Mouse (Mus musculus) embryonic facial prominence, embryonic 14.5 days (tissue): ENCODE data around the gene Gm3776. TPM values are rescaled to one million over a fixed set of nuclear protein-coding genes. Genes with fewer than 3 reads are reported as not detected.
"Not testable (repeated sequence)": the region's sequence is repeated elsewhere in the genome, so short reads cannot be mapped to it uniquely, and the experiment has no call there.

Experiments used
- ATAC-seq: fragments of 200-750 bp; cut with Nextera tagmentation; 2 replicates; pipeline ENCODE4 v1.8.0; 2017; ENCODE audit warnings: low read depth, moderate number of reproducible peaks, moderate TSS enrichment
- DNase-seq: peaks from one replicate; pipeline ENCODE4 v3.0.0-alpha.2; 2015; ENCODE audit warnings: low spot score
- H3K27ac ChIP-seq: fragments of 300-500 bp; sonication (generic); replicated peaks from 2 replicates; pipeline ENCODE4 v1.5.1; 2014; ENCODE audit warnings: low read depth, mild to moderate bottlenecking, low read length, moderate library complexity
- H3K27me3 ChIP-seq: fragments of 300-500 bp; sonication (generic); replicated peaks from 2 replicates; pipeline ENCODE4 v1.6.1; 2014; ENCODE audit warnings: low read length; ENCODE audit not compliant: control insufficient read depth, insufficient read depth
- H3K36me3 ChIP-seq: fragments of 300-500 bp; sonication (generic); 2 replicates; pipeline ENCODE4 v1.6.1; 2014; ENCODE audit warnings: low read length, mixed read lengths; ENCODE audit not compliant: control insufficient read depth, insufficient read depth
- H3K4me1 ChIP-seq: fragments of 300-500 bp; sonication (generic); 2 replicates; pipeline ENCODE4 v1.6.1; 2014; ENCODE audit warnings: antibody characterized with exemption, low read length; ENCODE audit not compliant: control insufficient read depth, insufficient read depth
- H3K4me2 ChIP-seq: fragments of 300-500 bp; sonication (generic); 2 replicates; pipeline ENCODE4 v1.6.1; 2014; ENCODE audit warnings: low read depth, mild to moderate bottlenecking, low read length, moderate library complexity, mixed read lengths
- H3K4me3 ChIP-seq: fragments of 300-500 bp; sonication (generic); 2 replicates; pipeline ENCODE4 v1.5.1; 2014; ENCODE audit warnings: low read depth, mild to moderate bottlenecking, low read length
- H3K9ac ChIP-seq: fragments of 300-500 bp; sonication (generic); 2 replicates; pipeline ENCODE4 v1.6.1; 2014; ENCODE audit warnings: low read depth, mild to moderate bottlenecking, low read length, moderate library complexity, mixed read lengths
- H3K9me3 ChIP-seq: fragments of 300-500 bp; sonication (generic); 2 replicates; pipeline ENCODE4 v1.6.1; 2016; ENCODE audit warnings: low read length; ENCODE audit not compliant: control insufficient read depth
- WGBS: fragments of 180-500 bp; shearing (Covaris S2); extraction: QIAGEN DNeasy Blood & Tissue Kit; methylation state at CpG from one replicate; pipeline ENCODE4 v1.1.7; 2014; 5-methylcytosine and 5-hydroxymethylcytosine counted together
- polyA plus RNA-seq: library from polyadenylated mRNA; unstranded; fragments of >200 nt; fragmentation: Nextera tagmentation; extraction: Ambion mirVana; gene quantifications from 2 replicates; pipeline ENCODE4 v1.2.1, GENCODE M21; 2014

The Gm3776 gene
- polyA plus RNA-seq, 1 experiment from 2014 or later = 2.0 TPM

DNA sequence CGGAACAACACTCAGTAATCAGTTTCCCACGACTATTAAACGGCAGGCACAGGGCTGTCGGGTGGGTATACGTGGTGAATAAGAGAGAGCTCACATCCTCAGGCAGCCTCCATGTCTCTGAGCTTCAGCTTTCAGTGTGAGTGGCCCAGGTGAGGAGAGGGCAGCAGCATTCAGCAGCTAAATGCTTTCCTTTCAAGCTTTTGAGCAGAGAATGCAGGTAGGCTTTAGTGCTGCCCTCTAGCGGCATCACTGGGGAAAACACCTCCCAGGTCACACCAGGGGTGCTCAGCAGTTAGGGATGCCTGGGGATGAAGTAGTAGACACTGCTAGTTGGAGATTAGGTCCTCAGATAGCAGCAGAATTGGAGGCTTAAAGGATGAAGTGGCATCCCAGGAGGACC, 2.8 kb downstream of the Gm3776 start:
- H3K36me3 ChIP-seq, ATAC-seq, H3K27ac ChIP-seq, H3K4me1 ChIP-seq, H3K27me3 ChIP-seq, H3K4me3 ChIP-seq, H3K4me2 ChIP-seq, DNase-seq, H3K9ac ChIP-seq, H3K9me3 ChIP-seq: not testable (repeated sequence)
- 0% methylated on average over 1 of the region's 6 CpGs for WGBS

DNA sequence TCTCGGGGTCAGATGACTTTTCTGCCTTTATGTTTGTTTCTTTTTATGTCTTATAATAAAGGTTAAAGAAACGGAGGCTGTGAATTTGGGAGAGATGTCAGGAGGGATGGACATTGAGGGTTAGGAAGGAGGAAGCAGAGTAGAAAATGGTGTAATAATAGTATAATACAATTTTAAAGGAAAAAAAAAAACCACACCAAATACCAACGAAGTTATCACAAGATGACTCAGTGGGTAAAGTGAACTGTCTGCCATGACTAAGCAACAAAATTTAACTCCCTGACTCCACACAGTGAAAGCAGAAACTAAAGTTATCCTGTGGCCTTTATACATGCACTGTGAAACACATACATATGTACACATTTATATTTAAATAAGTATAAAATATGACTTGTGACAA, 14.0 kb downstream of the Gm3776 start:
- not testable (repeated sequence) for H3K27ac ChIP-seq, H3K9me3 ChIP-seq, DNase-seq, H3K36me3 ChIP-seq, H3K27me3 ChIP-seq, H3K4me1 ChIP-seq, H3K4me3 ChIP-seq, ATAC-seq, H3K9ac ChIP-seq, H3K4me2 ChIP-seq
- 76% methylated on average over 3 of the region's 3 CpGs for WGBS

DNA sequence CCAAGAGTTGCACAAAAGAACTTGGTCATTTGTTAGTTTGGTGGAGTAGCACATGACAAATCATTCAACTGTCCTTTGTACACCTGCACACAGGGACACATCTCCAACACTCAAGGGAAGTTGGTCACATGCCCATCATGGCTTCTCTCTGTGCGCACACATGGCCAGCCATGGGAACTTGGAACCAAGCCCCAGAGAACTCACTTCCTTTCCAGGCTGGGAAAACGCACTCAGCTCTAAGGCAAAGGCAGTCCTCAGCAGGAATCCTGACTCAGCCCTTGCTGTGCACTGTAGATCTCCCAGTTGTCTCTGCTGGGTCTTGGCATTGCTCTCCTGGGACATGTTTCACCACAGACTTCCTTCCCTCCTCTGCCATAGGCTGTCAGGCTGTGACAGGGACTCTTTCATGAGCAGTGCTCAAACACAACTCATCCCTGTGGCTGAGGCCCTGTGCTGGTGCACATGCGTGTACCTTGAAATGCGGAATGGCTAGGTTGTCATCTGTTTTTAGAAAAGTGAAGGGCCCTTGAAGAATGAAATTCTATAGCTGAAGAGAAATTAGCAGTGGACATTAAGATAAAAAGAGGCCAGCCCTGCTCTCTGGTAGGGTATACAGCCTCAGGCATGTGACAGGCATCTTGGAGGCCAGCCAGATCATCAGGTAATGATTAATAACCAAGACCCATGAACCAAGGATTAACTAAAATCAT, 25.2 kb downstream of the Gm3776 start:
- not testable (repeated sequence) for H3K27me3 ChIP-seq, H3K9me3 ChIP-seq, DNase-seq, H3K36me3 ChIP-seq, ATAC-seq, H3K4me1 ChIP-seq, H3K4me2 ChIP-seq, H3K4me3 ChIP-seq, H3K27ac ChIP-seq, H3K9ac ChIP-seq
- WGBS = 68% methylated on average over 3 of the region's 4 CpGs

DNA sequence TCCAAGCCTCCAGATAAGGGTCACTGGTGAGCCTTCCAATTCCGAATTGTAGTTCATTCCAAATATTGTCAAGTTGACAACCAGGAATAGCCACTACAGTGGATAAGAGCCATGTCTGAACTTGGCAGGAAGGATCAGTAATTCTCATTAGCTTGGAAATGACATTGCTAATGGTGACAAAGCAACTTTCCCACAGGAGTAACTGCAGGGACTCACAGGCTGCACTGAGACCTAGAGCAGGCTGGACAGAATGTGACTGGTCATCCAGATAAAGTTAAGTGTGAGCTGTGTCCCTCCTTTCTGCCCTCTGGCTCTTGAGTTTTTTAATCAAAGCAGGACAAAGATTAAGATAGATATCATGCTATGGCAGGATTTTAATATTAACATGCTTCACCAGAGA, 32.1 kb downstream of the Gm3776 start:
- H3K27me3 ChIP-seq, DNase-seq, H3K9ac ChIP-seq, ATAC-seq, H3K27ac ChIP-seq, H3K4me2 ChIP-seq, H3K4me1 ChIP-seq, H3K36me3 ChIP-seq, H3K4me3 ChIP-seq, H3K9me3 ChIP-seq: not testable (repeated sequence)
- WGBS = 60% methylated on average over 1 of the region's 1 CpGs

DNA sequence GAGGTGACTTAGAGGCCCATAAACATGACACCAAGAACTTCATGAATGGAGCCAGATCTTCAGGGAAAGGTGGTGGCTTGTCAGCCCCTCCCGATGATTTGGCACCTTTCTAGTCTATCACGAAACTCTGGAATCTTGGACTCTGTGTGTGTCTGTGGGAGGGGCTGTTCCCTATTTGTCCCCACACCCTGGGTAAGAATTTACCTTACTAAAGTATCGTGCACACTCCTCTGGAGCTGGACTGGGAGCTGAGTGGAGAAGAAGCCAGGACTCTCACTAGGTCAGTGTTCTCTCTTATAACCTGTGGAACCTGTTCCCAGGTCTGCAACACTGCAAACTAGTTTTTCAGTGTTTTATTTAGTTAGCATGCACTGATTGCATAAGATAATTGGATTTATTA, 32.8 kb downstream of the Gm3776 start, which contains the start of gene Gm10639:
Gm10639 (plus strand) TSS at position 201 of the 400 bp plus-strand sequence.
- not testable (repeated sequence) for H3K4me1 ChIP-seq, H3K36me3 ChIP-seq, H3K9me3 ChIP-seq, H3K27ac ChIP-seq, H3K4me2 ChIP-seq, ATAC-seq, DNase-seq, H3K27me3 ChIP-seq, H3K4me3 ChIP-seq, H3K9ac ChIP-seq
- 72% methylated on average over 3 of the region's 3 CpGs for WGBS

DNA sequence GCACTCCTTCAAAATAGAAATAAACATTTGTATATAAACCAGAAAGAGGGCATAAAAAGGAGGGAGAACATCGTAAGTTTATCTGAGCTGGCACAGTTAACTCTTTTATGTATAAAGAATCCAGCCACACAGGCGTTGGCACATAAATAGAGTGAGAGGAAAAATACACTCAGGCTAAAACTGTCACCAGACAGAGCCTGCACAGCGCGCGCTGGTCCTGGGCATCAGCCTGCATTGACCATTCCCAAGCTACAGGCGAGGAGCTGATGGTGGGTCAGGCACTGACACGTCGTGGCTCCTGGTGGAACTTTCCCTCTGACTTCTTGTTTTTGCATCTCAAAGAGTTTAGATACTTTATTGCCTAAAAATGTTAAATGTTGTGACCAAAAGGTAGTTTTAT, 35.5 kb downstream of the Gm3776 start:
- not testable (repeated sequence) for H3K4me2 ChIP-seq, H3K27ac ChIP-seq, H3K4me3 ChIP-seq, DNase-seq, H3K36me3 ChIP-seq, H3K27me3 ChIP-seq, H3K9me3 ChIP-seq, ATAC-seq, H3K4me1 ChIP-seq, H3K9ac ChIP-seq
- WGBS = 89% methylated on average over 8 of the region's 8 CpGs

DNA sequence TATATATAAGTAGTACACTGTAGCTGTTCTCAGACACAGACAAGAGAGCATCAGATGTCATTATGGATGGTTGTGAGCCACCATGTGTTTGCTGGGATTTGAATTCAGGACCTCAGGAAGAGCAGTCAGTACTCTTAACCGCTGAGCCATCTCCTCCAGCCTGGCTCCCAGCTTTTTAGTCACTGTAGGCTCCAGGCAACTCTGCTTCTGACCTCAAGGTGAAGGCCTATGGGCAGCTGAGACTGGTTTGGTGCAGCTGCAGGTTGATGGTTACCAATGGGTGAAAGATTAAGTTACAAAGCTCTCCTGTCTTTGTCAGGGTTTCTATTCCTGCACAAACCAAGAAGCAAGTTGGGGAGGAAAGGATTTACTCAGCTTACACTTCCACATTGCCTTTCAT, 36.8 kb downstream of the Gm3776 start:
- not testable (repeated sequence) for H3K9ac ChIP-seq, H3K4me3 ChIP-seq, H3K9me3 ChIP-seq, H3K4me1 ChIP-seq, DNase-seq, H3K27me3 ChIP-seq, H3K4me2 ChIP-seq, ATAC-seq, H3K27ac ChIP-seq, H3K36me3 ChIP-seq
- WGBS = 54% methylated on average over 1 of the region's 1 CpGs

DNA sequence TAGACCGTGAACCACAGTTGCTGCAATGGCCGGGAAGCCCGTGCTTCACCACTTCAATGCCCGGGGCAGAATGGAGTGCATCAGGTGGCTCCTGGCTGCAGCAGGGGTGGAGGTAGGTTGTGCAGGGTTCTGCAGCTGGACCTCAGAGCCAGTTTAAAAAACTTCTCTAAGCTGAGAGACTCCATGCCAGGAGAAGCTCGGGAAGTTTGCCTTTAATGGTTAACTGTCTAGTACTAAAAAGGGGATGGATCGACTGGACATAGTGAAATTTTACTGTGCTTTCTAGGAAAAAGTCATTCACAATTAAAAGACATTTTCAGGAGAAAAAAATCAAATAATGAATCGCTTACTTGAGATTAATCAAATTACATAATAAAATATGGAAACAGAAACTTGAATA, 37.9 kb downstream of the Gm3776 start:
- not testable (repeated sequence) for ATAC-seq, H3K27me3 ChIP-seq, DNase-seq, H3K27ac ChIP-seq, H3K9me3 ChIP-seq, H3K4me1 ChIP-seq, H3K4me2 ChIP-seq, H3K36me3 ChIP-seq, H3K9ac ChIP-seq, H3K4me3 ChIP-seq
- 71% methylated on average over 4 of the region's 7 CpGs for WGBS

DNA sequence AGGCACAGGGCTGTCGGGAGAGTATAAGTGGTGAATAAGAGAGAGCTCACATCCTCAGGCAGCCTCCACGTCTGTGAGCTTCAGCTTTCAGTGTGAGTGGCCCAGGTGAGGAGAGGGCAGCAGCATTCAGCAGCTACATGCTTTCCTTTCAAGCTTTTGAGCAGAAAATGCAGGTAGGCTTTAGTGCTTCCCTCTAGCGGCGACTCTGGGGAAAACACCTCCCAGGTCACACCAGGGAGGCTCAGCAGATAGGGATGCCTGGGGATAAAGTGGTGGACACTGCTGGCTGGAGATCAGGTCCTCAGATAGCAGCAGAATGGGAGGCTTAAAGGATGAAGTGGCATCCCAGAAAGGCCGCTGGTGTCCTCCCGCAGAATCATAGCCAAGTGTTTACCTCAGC, 39.2 kb downstream of the Gm3776 start:
- not testable (repeated sequence) for H3K9ac ChIP-seq, H3K9me3 ChIP-seq, H3K4me3 ChIP-seq, H3K4me1 ChIP-seq, H3K27ac ChIP-seq, H3K27me3 ChIP-seq, H3K4me2 ChIP-seq, H3K36me3 ChIP-seq, ATAC-seq
- 11% methylated on average over 6 of the region's 6 CpGs for WGBS
- peak; percentile 11 for DNase-seq
